Mouse (Mus musculus): ENCODE results near the gene Ppp1r37.
"Not testable (repeated sequence)": the region's sequence is repeated elsewhere in the genome, so short reads cannot be mapped to it uniquely, and the experiment has no call there.

The Ppp1r37 gene

GRCm38 (mm10) chr7:19534676-19535075, 28.2 kb downstream of the Ppp1r37 start:
- no peak for DNase-seq (ENCODE audit: low spot score)

GRCm38 (mm10) chr7:19532240-19532639, 30.6 kb downstream of the Ppp1r37 start:
- no peak for DNase-seq (ENCODE audit: low spot score)

GRCm38 (mm10) chr7:19531077-19531476, 31.8 kb downstream of the Ppp1r37 start:
- no peak for DNase-seq (ENCODE audit: low spot score)

- DNase-seq (ENCODE audit: low spot score), result no peak
These were observed 37.8 kb downstream of the Ppp1r37 start for GRCm38 (mm10) chr7:19525105-19525481.

- DNase-seq (ENCODE audit: low spot score), result no peak
These were observed 38.3 kb downstream of the Ppp1r37 start for GRCm38 (mm10) chr7:19524420-19525104.

GRCm38 (mm10) chr7:19523757-19524419, 39.0 kb downstream of the Ppp1r37 start:
- peak; percentile 68 for DNase-seq (ENCODE audit: low spot score)

- no peak for DNase-seq (ENCODE audit: low spot score)
These were observed 39.7 kb downstream of the Ppp1r37 start for GRCm38 (mm10) chr7:19523017-19523756.

GRCm38 (mm10) chr7:19520032-19520431, 42.8 kb downstream of the Ppp1r37 start:
- DNase-seq (ENCODE audit: low spot score), result no peak

- no peak for DNase-seq (ENCODE audit: low spot score)
These were observed 45.1 kb downstream of the Ppp1r37 start, which contains the start of gene Nkpd1 for GRCm38 (mm10) chr7:19517652-19518365. Gene Nkpd1 (plus strand): TSS chr7:19517838.

- DNase-seq (ENCODE audit: low spot score), result no peak
These were observed 50.5 kb downstream of the Ppp1r37 start for GRCm38 (mm10) chr7:19512353-19512752.

- not testable (repeated sequence) for DNase-seq (ENCODE audit: low spot score)
These were observed 50.9 kb downstream of the Ppp1r37 start for GRCm38 (mm10) chr7:19511934-19512333.

- DNase-seq (ENCODE audit: low spot score), result no peak
These were observed 53.1 kb downstream of the Ppp1r37 start for GRCm38 (mm10) chr7:19509786-19510185.

GRCm38 (mm10) chr7:19508924-19509568, 53.8 kb downstream of the Ppp1r37 start:
- DNase-seq (ENCODE audit: low spot score), result no peak

GRCm38 (mm10) chr7:19508150-19508923, 54.5 kb downstream of the Ppp1r37 start, which contains the start of the genes Bloc1s3 and Trappc6a:
Gene Bloc1s3 (minus strand): TSS chr7:19508367.
Gene Trappc6a (plus strand): TSS chr7:19508395.
- DNase-seq (ENCODE audit: low spot score), result peak; percentile 90

GRCm38 (mm10) chr7:19507612-19507981, 55.3 kb downstream of the Ppp1r37 start:
- no peak for DNase-seq (ENCODE audit: low spot score)

GRCm38 (mm10) chr7:19506969-19507611, 55.8 kb downstream of the Ppp1r37 start:
- DNase-seq (ENCODE audit: low spot score), result peak; percentile 64

GRCm38 (mm10) chr7:19506326-19506725, 56.5 kb downstream of the Ppp1r37 start:
- no peak for DNase-seq (ENCODE audit: low spot score)

GRCm38 (mm10) chr7:19503481-19504068, 59.3 kb downstream of the Ppp1r37 start:
- no peak for DNase-seq (ENCODE audit: low spot score)

- DNase-seq (ENCODE audit: low spot score), result no peak
These were observed 61.2 kb downstream of the Ppp1r37 start for GRCm38 (mm10) chr7:19501658-19502057.
